Mouse (Mus musculus): ENCODE data around the gene Mcrip2.

Mcrip2 gene

GRCm38 (mm10) chr17:25867509-25867835 is 1.1 kb downstream of the Mcrip2 start:
- no peak for DNase-seq (ENCODE audit: inconsistent age in 2 of 2, low spot score in 1 of 2)

- DNase-seq (ENCODE audit: inconsistent age in 2 of 2, low spot score in 1 of 2) = peak in 1 of 2 experiments; percentile 76
These were observed 2.4 kb downstream of the Mcrip2 start for GRCm38 (mm10) chr17:25866172-25866571.

- DNase-seq (ENCODE audit: inconsistent age in 2 of 2, low spot score in 1 of 2) = peak; percentile 31 to 60
These were observed 3.3 kb downstream of the Mcrip2 start for GRCm38 (mm10) chr17:25865288-25865687.

- peak; percentile 39 to 81 for DNase-seq (ENCODE audit: inconsistent age in 2 of 2, low spot score in 1 of 2)
These were observed 4.3 kb downstream of the Mcrip2 start for GRCm38 (mm10) chr17:25864311-25864710.

GRCm38 (mm10) chr17:25863681-25864080 is 4.9 kb downstream of the Mcrip2 start:
- DNase-seq (ENCODE audit: inconsistent age in 2 of 2, low spot score in 1 of 2) = peak in 1 of 2 experiments; percentile 54

- DNase-seq (ENCODE audit: inconsistent age in 2 of 2, low spot score in 1 of 2) = peak in 1 of 2 experiments; percentile 77
These were observed 6.6 kb downstream of the Mcrip2 start for GRCm38 (mm10) chr17:25861704-25862612.

GRCm38 (mm10) chr17:25860832-25861703 is 7.5 kb downstream of the Mcrip2 start, which contains the start of gene Wdr90:
TSS of gene Wdr90 (minus strand) at chr17:25861501.
- DNase-seq (ENCODE audit: inconsistent age in 2 of 2, low spot score in 1 of 2) = peak; percentile 94 to 97

GRCm38 (mm10) chr17:25860229-25860628 is 8.3 kb downstream of the Mcrip2 start:
- DNase-seq (ENCODE audit: inconsistent age in 2 of 2, low spot score in 1 of 2) = peak in 1 of 2 experiments; percentile 36

GRCm38 (mm10) chr17:25844396-25844901 is 24.1 kb downstream of the Mcrip2 start, which contains the start of gene Rhot2:
TSS of gene Rhot2 (minus strand) at chr17:25844851.
- peak; percentile 96 to 98 for DNase-seq (ENCODE audit: inconsistent age in 2 of 2, low spot score in 1 of 2)

GRCm38 (mm10) chr17:25843636-25844395 is 24.7 kb downstream of the Mcrip2 start:
- DNase-seq (ENCODE audit: inconsistent age in 2 of 2, low spot score in 1 of 2) = peak in 1 of 2 experiments; percentile 84

- DNase-seq (ENCODE audit: inconsistent age in 2 of 2, low spot score in 1 of 2) = no peak
These were observed 25.4 kb downstream of the Mcrip2 start for GRCm38 (mm10) chr17:25843122-25843521.

- DNase-seq (ENCODE audit: inconsistent age in 2 of 2, low spot score in 1 of 2) = no peak
These were observed 26.1 kb downstream of the Mcrip2 start for GRCm38 (mm10) chr17:25842509-25842908.

GRCm38 (mm10) chr17:25841117-25841880 is 27.3 kb downstream of the Mcrip2 start, which contains the start of gene Gm20683:
TSS of gene Gm20683 (minus strand) at chr17:25841763.
- DNase-seq (ENCODE audit: inconsistent age in 2 of 2, low spot score in 1 of 2) = peak in 1 of 2 experiments; percentile 14

- DNase-seq (ENCODE audit: inconsistent age in 2 of 2, low spot score in 1 of 2) = no peak
These were observed 28.0 kb downstream of the Mcrip2 start for GRCm38 (mm10) chr17:25840519-25840918.

GRCm38 (mm10) chr17:25839455-25840235 is 28.9 kb downstream of the Mcrip2 start:
- no peak for DNase-seq (ENCODE audit: inconsistent age in 2 of 2, low spot score in 1 of 2)

GRCm38 (mm10) chr17:25838904-25839303 is 29.7 kb downstream of the Mcrip2 start:
- peak in 1 of 2 experiments; percentile 38 for DNase-seq (ENCODE audit: inconsistent age in 2 of 2, low spot score in 1 of 2)

GRCm38 (mm10) chr17:25837533-25837932 is 31.0 kb downstream of the Mcrip2 start:
- DNase-seq (ENCODE audit: inconsistent age in 2 of 2, low spot score in 1 of 2) = no peak

GRCm38 (mm10) chr17:25837076-25837410 is 31.5 kb downstream of the Mcrip2 start, which contains the start of gene Rhbdl1:
TSS of gene Rhbdl1 (minus strand) at chr17:25837295.
- DNase-seq (ENCODE audit: inconsistent age in 2 of 2, low spot score in 1 of 2) = peak; percentile 92 to 95
